Mouse (Mus musculus) frontal cortex, postnatal 14 days (tissue): ENCODE data around the gene Trappc5.
A peak's percentile ranks its signal among the peaks of the same experiment; 100 is the strongest.

Experiments
- DNase-seq, 2 experiments: peaks; one replicate each; pipeline ENCODE4 v3.0.0; 2022; ENCODE audit warnings: low spot score in 2 of 2

Gene Trappc5

DNA sequence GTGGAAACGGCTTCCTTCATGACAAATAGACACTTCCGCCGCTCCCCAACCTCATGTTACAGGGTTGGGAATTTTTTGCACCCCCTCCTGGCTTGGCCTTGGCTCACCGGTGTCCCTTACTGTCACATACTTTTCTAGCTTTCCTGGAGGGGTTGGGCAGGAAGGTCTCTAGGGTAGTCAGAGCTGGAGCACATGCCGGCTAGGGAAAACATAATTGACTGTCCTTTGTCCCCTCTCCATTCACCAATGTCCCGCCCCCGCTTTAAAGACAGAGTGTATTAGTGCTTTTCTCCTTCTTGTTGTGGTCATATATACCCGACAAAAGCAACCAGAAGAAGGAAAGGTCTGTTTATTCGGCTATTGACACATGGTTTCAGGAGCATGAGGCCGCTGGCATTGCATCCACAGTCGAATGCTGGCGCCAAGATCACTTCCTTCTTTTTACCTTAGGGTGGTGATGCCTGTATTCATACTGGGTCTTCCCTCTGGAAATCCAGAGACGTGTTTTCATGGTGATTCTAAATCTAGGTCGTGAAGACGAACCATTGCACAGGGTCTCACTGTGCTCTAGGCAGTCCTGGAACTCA, 987 bp downstream of the Trappc5 start:
- DNase-seq = no peak

DNA sequence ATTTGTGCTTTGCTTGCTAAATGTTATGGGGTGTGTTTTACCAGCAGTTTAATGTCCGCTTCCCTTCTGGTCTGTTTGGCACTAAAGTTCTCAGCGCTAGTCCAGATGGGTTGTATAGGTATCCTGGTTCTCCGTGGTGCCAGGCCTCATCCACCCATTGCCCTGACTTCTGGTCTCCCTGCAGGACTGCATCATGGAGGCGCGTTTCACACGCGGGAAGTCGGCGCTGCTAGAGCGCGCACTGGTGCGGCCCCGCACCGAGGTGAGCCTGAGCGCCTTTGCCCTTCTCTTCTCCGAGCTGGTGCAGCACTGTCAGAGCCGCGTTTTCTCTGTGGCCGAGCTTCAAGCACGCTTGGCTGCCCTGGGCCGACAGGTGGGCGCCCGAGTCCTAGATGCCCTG, 2.7 kb downstream of the Trappc5 start:
- no peak for DNase-seq

DNA sequence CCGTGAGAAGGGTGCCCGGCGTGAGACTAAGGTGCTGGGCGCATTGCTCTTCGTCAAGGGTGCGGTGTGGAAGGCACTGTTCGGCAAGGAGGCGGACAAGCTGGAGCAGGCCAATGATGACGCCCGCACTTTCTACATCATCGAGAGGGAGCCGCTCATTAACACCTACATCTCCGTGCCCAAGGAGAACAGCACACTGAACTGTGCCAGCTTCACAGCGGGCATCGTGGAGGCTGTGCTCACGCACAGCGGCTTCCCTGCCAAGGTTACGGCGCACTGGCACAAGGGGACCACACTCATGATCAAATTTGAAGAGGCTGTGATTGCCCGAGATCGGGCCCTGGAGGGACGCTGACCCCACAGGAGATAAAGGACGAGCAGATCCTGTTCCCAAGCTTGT, 3.1 kb downstream of the Trappc5 start:
- no peak for DNase-seq

DNA sequence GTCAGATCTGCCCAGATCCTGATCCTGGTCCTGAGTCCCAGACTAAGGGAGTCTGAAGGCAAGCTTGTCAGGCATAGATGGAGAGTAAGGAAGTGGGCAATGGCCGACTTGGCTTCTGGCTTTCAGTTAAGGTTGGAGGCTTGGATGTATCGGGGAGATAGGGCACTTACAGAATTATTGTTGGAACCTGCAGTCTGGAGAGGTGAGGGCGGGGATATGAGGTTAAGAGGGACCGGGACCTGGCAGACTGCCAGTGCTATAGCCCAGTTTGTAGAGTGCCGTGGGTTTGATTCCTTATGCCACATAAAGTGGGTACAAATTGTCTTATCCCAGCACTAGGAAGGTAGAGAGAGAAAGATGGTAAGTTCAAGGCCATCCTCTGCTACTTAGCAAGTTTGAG, 3.6 kb downstream of the Trappc5 start:
- no peak for DNase-seq

DNA sequence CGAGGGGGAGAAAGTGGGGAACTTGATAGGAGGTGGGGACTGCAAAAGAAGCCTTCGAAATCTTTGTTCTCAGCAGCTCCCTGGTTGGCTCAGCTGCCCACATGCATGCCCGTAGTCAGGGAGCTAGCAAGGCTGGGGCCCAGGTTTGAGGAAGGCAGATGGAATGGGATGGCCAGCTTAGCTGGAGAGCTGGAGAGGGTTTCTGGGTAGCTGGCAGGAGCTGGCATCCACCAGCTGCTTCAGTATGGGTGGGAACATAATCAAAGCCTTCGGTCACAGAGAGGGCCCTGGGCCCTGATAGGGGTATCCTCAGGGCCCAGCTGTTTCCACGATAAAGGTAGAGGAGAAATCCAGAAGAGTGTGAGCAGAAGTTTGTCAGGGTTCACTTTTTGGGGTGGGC, 6.3 kb downstream of the Trappc5 start:
- DNase-seq = no peak

DNA sequence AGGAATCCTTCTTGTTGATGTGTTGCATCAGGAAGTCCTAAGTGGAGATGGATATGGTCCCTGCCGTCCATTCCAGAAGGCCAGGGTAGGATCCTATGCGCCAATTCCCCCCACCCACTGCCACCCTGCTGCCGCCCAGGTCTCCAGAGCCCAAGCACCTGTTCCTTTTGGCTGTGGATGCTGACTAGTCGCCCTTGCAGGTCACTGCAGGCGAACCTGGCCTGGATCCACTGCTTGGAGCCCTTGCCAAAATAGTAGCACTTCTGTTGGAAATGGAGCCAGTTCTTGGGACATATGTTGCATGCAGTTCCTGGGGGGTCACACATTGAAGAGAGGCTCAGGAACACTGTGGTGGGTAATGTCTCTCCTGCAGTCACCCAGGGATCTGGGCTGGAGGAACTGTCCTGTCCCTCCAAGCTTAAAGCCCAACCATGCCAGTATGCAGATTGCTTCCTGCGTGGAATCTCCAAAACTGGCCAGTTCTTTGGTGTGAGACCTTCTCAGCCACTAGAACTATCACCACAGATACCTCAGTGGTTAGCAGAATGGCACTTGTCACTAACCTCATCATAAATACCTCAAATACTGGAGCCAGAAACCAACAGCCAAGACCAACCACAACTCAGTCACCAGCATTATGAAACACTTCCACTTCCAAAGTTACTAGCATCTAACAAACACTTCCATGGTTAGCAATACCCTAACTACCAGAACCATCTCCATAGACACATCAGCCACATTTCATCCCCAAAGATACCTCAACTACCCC, 7.5 kb downstream of the Trappc5 start:
- no peak for DNase-seq

DNA sequence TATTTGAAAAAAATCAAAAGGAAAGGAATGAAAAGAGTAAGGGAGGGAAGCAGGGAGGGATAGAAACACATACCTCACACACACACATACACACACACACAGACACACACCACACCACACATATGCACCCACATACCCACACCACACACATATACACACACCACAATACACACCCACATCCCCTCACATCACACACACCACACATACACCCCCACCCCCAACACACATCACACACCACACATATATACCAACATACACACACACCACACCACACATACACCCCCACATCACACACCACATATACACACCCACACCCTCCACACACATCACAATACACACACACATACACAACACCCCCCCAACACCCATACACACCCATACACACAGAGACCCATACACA, 8.4 kb downstream of the Trappc5 start:
- no peak for DNase-seq

DNA sequence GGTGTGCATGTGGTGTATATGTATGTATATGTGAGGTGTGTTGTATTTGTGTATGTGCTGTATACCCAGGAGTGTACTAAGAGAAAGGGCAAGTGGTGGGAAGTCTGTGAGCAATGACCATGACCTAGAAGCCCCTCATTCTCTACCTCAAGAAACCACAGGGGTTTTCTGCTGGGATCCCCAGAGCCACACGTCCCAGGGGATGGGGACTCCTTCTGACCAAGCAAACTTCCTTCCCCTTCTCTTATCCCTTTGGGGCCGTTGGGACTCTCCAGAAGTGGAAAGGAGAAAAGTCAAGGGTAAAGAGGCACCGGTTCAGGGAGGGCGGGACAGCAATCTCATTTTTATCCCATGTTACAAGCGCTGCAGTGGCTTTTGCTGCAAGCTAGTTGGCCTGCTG, 9.3 kb downstream of the Trappc5 start:
- no peak for DNase-seq

DNA sequence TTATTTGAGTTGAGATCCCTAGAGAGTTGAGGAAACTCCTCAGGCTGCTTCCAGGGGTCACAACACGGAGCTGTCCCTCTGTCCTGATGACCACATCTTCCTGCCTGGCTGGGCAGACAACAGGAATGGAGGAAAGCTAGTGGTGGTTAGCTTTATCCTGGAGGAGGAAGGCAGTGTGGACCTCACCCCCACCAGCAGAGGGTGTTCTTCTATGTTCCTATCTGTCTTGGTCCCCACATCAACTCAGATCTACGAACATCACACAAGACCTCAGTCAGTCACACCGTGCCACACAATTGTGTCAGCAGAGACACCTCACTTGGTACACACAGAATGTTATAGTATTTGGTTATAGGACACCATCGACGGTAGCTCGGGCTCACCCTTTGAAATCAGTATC, 11.4 kb downstream of the Trappc5 start:
- no peak for DNase-seq

DNA sequence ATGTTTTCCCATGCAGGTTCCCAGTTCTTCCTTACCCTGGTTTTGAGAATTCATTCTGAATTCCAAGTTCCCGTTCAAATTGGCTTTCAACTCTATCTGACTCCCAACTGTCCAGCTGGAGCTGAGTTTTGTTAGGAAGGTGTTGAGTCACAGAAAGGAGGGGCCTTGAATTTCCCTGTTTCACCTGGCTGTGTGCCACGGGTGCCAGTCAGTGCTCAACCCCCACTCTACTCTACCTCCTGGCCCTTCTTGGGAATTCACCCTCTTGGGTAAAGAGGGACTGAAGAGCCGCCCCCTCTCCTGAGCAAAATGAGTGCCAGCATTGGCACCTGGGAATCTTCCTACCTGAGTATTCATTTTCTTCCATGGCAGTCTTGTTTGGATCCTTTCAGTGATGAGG, 14.7 kb downstream of the Trappc5 start:
- DNase-seq = no peak

DNA sequence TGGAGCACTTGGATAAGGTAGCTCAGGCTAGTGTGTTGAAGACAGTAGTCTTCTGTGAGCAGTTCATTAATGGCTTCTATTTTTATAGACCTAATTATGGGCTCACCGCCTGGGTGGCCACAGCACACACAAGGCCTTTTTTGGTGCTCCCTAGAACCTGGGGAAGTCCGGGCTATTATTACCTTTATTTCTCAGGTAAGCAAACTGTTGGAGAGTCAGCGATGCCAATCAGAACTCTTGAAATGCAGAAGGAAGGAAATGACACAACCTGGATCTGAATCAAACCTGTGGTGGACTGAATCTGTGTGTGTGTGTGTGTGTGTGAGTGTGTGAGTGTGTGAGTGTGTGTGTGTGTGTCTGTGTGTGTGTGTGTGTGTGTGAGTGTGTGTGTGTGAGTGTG, 18.0 kb downstream of the Trappc5 start, which contains the start of gene Fcer2a:
Gene Fcer2a (minus strand): TSS at position 55 of the 400 bp plus-strand sequence.
- no peak for DNase-seq

DNA sequence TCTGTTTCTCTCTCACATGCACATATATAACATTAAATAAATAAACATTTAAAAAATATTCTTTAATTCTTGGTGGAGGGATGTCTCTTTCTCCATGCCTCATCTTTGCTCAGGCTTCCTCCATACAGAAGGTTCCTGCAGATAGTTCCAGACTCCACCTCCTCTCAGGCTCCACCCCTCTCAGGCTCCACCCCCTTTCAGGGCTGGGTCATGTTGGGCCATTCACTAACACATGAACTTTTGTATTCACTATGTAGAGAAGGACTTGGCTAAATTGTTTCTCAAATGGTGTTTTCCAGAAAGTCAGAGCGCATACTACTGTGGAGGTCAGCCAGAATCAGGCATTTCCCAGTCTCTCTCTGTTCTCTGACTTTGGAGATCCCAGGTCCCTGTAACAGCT, 25.4 kb downstream of the Trappc5 start:
- DNase-seq = no peak

DNA sequence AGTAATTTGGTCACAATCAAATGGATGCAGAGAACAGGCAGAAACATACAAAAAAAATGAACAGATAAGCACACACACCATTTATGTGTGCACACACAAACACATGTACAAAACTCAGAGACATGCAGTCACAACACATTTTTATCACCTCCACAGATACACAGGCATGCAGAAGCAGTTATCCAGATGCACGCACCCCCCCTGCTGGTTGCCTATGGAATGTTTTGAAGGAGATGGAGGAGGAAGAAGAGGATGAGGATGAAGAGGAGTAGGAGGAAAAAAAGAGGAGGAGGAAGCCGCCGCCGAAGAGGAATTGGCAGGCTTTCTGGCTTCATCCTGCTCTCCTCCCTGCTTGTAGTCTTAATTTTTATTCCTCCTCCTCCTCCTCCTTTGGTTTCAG, 29.6 kb downstream of the Trappc5 start:
- no peak for DNase-seq

DNA sequence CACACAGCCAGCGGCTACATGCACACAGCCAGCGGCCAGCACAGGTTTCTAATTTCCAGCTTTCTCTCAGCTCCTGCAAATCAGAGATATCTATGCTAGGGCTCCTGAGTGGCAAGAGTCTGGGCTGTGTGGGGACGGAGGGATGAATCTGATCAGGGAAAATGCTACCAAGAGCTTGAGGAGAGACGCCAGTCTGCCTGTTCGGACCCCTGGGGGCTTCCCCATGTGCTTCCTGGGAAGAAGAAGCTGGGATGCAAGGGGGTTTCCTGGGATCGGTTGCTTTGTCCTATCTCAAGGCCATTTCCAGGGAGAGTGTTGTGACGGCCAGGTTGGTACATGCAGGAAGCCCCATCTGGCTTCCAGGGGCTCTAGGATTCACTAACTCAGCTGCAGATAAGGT, 31.5 kb downstream of the Trappc5 start:
- no peak for DNase-seq

DNA sequence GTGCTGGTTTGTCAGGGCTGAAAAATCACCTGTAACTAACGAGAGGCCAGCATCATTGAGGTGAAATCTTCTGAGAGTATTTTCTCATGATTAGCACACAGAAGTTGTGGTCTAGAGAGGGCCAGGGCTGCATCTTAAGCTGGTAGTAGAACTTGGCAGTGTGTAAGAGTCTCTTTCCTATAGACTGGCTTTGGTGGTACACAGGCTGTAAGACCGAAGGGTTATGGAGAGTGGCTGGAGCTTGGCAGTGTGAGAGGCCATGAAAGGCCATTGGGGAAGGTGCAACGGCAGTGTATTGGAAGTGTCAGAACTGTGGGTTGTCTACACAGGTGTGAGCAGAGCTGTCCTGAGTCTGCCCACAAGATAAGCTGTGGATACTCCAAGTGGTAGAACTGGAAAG, 34.2 kb downstream of the Trappc5 start:
- no peak for DNase-seq

DNA sequence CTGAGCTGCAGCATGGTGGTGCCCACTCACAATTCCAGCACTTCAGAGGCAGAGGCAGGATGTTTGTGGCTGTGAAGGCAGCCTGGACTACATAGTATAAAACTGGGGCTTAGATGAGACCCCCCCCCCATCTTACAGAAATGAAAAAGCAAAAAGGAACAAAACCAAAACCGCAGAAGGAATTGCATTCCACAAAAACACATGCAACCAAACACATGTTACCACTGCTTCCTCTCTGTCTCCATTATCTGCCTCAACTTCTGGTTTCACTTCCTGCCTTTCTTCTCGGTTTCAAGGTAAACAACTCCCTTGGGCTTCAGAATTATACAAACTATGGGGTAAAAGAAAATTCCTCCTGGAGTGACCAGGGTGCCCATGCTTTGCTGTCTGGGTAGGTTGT, 35.5 kb downstream of the Trappc5 start:
- no peak for DNase-seq

DNA sequence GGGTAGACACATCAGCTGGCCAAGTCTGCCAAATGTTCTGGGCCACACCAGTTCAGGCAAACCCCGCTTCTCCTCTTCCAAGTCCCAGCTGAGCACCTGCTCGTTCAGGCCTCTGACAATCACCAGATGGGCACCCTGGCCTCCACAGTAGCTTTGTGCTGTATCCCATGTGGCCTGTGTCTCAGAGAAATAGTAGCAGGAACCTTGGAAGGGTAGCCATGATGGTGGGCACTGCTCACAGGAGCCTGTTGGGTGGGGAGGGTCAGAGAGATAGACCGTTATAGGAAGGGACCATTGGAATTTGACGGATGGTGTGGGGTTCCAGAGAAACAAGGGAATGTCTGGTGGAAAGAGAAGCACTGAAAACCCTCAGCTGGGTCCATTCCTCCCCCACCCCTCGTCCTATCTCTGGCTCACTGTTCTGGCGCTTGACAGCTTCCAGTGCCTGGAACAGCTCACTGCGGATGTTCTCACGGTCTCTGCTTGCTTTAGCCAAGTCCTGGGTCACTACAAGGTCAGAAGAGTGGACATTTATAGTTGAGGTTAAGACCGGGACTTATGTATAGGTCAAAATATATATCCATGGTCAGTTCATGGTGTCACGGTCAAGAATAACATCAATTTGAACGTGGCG, 41.3 kb downstream of the Trappc5 start:
- DNase-seq = no peak

DNA sequence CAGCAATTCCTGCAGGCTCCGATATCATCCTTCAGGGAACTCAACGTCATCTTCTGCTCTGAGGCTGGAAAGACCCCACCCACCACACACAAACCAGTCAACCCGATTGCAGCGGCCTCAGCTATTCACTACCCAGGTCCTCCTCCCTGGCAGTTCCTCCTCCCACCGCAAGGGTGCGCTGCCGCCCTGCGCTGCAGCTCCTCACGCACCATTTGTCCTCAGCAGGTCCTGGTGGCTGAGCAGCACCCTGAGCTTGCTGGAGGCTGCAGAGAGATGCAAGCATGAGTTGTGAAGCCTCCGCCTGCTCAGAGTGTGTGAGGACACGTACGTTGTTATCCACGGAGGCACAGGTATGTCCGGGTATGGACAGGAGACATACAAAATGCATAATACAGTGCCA, 42.5 kb downstream of the Trappc5 start:
- peak; percentile 25 to 49 for DNase-seq

DNA sequence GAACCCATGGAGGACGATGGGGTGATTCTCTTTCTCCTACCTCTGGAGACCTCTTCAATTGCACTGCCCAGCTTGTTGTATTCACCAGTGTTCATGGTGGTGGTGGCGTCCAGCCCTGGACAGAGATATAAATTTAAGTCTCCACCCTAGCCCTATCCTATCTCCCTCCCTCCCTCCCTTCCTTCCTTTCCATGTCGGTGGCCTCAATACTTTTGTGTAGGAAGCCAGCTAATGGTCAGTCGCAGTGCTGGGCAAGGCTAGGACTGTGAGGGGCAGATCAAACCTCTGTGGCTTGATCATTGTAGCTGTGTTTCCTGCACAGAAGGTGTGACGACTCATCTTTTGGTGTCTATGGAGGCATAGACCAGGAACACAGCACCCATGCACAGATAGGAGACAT, 44.5 kb downstream of the Trappc5 start, which contains the start of gene Clec4g:
Gene Clec4g (minus strand): TSS at position 101 of the 400 bp plus-strand sequence.
- DNase-seq = no peak

DNA sequence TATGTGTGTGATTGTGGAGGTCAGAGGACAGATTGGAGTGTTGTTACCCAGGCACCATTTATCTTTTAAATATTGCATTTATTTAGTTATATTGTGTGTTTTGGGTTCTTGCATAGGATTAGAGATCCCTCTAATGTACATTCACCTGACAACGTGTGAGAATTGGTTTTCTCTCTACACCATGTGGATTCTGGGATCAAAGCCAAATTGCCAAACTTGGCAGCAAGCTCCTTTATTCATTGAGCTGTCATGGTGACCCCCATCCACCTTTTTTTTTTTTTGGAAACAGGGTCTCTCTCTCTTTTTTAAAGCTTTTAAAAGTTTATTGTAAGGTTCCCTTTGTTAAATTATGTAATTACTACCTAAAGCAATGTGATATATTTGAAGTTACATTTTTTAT, 44.9 kb downstream of the Trappc5 start:
- DNase-seq = no peak
